Mouse (Mus musculus) naive thymus-derived CD4-positive, alpha-beta T cell, adult 2 months (primary cell): ENCODE data around the gene Kif12.

Experiments
- DNase-seq: peaks from one replicate; pipeline ENCODE4 v3.0.0-alpha.2; 2011; ENCODE audit warnings: low read depth

Gene Kif12

GRCm38 (mm10) chr4:63158192-63158591, 13.7 kb downstream of the Kif12 start:
- no peak for DNase-seq

GRCm38 (mm10) chr4:63156726-63157634, 15.0 kb downstream of the Kif12 start:
- DNase-seq, result no peak

- DNase-seq, result no peak
These were observed 16.3 kb downstream of the Kif12 start for GRCm38 (mm10) chr4:63155596-63155995.

GRCm38 (mm10) chr4:63154699-63155098, 17.2 kb downstream of the Kif12 start, which contains the start of gene Ambp:
Ambp (minus strand) TSS chr4:63154799.
- no peak for DNase-seq

- DNase-seq, result no peak
These were observed 17.9 kb downstream of the Kif12 start for GRCm38 (mm10) chr4:63154028-63154427.

GRCm38 (mm10) chr4:63151127-63151526, 20.8 kb downstream of the Kif12 start:
- no peak for DNase-seq

GRCm38 (mm10) chr4:63147268-63147667, 24.7 kb downstream of the Kif12 start:
- no peak for DNase-seq

- DNase-seq, result no peak
These were observed 41.9 kb downstream of the Kif12 start for GRCm38 (mm10) chr4:63129891-63130624.

- no peak for DNase-seq
These were observed 47.0 kb downstream of the Kif12 start for GRCm38 (mm10) chr4:63124861-63125466.

GRCm38 (mm10) chr4:63118639-63119437, 53.1 kb downstream of the Kif12 start:
- peak; percentile 87 for DNase-seq
